Mouse (Mus musculus) CH12.LX (cell line): ENCODE data around the gene Rbm4b.

Experiments used
- CTCF ChIP-seq, 2 experiments: IDR thresholded peaks in 1 of 2; conservative IDR thresholded peaks in 1 of 2; 2 replicates each; pipeline ENCODE4 v1.5.1; 2011 to 2012; ENCODE audit warnings: low read depth in 2 of 2, low read length in 2 of 2, improper control_type of control experiment in 1 of 2, inconsistent platforms in 1 of 2, mild to moderate bottlenecking in 1 of 2, moderate library complexity in 1 of 2
- MXI1 ChIP-seq: IDR thresholded peaks from 2 replicates; pipeline ENCODE4 v1.6.1; 2011; ENCODE audit warnings: mild to moderate bottlenecking, low read depth, low read length, improper control_type of control experiment
- RAD21 ChIP-seq: IDR thresholded peaks from 2 replicates; pipeline ENCODE4 v1.6.1; 2011; ENCODE audit warnings: low read depth, mild to moderate bottlenecking, low read length, improper control_type of control experiment, moderate library complexity
- USF2 ChIP-seq: conservative IDR thresholded peaks from 2 replicates; pipeline ENCODE4 v1.6.1; 2011; ENCODE audit warnings: low read depth, low read length, improper control_type of control experiment
- ZC3H11A ChIP-seq: IDR thresholded peaks from 2 replicates; pipeline ENCODE4 v1.6.1; 2012; ENCODE audit warnings: low read depth, mild to moderate bottlenecking, inconsistent platforms, low read length, improper control_type of control experiment
- ZKSCAN1 ChIP-seq: IDR thresholded peaks from 2 replicates; pipeline ENCODE4 v1.6.1; 2012; ENCODE audit warnings: low read depth, inconsistent platforms, low read length, improper control_type of control experiment, borderline replicate concordance

DNA sequence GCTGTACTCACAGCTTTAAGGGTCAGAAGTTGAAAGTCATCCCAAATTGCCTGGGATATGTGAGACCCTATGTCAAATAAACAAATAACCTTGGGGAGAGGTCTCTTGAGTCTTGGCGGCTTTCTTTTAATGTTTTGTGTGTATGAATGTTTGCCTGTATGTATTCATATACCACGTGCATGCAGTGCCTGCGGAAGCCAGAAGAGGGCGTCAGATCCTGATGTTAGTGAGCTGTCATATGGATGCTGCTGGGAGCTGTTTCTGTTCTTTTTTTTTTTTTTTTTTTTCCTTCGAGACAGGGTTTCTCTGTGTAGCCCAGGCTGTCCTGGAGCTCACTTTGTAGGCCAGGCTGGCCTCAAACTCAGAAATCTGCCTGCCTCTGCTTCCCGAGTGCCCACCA lies 56.7 kb downstream of the Rbm4b start:
- TF ChIP-seq ZC3H11A (no peak), ZKSCAN1 (no peak), USF2 (no peak), MXI1 (no peak), CTCF (conservative IDR thresholded peaks at IDR 0.05 in 1 of 2, IDR thresholded peaks at IDR 0.05 in 1 of 2; ENCODE audit: low read depth in 2 of 2, low read length in 2 of 2) (peak in 1 of 2 experiments; percentile 41; a peak in 3 of 4 replicates), RAD21 (no peak; the same call in 1 of the 2 replicates)
